8 mouse cellular contexts compared by ENCODE assay signal in genomic region chr17:30575121-30575904, GRCm38 (mm10). TPM values are rescaled to one million over a fixed set of nuclear protein-coding genes. Genes with fewer than 3 reads are reported as not detected.
DNase-seq lines count a peak whose midpoint lies in the region; ATAC-seq and TF ChIP-seq lines count a peak whose summit lies in the region.

No protein-coding gene starts in this region.

- peak overlapping the region; percentile 96 for H3K9ac ChIP-seq in CH12.LX (ENCODE audit: insufficient read depth, low read depth)
- peak overlapping the region; percentile 85 for H3K9ac ChIP-seq in heart, embryonic 14.5 days (ENCODE audit: low read length)

- intact Hi-C loops in heart, postnatal 14 days (cut with DNase I): loop anchor here (5.0 kb wide), 1 partner anchor 37 kb away; no protein-coding TSS in a partner anchor
- intact Hi-C loops in left cerebral cortex, postnatal 25 days (cut with DNase I): loop anchor here (2.0 kb wide), 1 partner anchor 107 kb away; no protein-coding TSS in a partner anchor

- no peak; the same call in 1 of the 2 replicates for ATAC-seq in heart, embryonic 14.5 days (ENCODE audit: insufficient number of reproducible peaks, insufficient read depth, low FRiP score, low read depth)

- DNase-seq in heart, adult 8-10 months (ENCODE audit: low spot score): peak; percentile 42
- no peak for DNase-seq in heart, postnatal 14 days
- DNase-seq in CH12.LX (ENCODE audit: extremely low read depth): peak; percentile 52
- DNase-seq in cerebellum, adult 9-11 months: peak; percentile 75
- DNase-seq in left cerebral cortex, postnatal 25 days (ENCODE audit: low spot score in 2 of 2): peak; percentile 62 to 69
- DNase-seq in naive thymus-derived CD4-positive, alpha-beta T cell, adult 2 months (ENCODE audit: low read depth): peak; percentile 66
- DNase-seq in ovary, postnatal 14 days (ENCODE audit: low spot score): no peak

- H3K4me3 ChIP-seq in CH12.LX (replicated peaks in 1 of 3; ENCODE audit: low read depth in 2 of 3, low read length in 2 of 3, poor library complexity in 1 of 3): peak overlapping the region; percentile 69 to 95 (median 73)
- peak overlapping the region; percentile 63 to 85 for H3K4me3 ChIP-seq in heart, embryonic 14.5 days (ENCODE audit: control insufficient read depth in 1 of 2, insufficient read depth in 1 of 2, low read depth in 1 of 2, low read length in 2 of 2)

- H3K4me1 ChIP-seq in CH12.LX (ENCODE audit: control insufficient read depth in 1 of 2, insufficient read depth in 2 of 2): peaks cover 4 to 25% of the 10 kb centered on the region in 2 experiments
- peaks cover 13 to 29% of the 10 kb centered on the region in 2 experiments; a peak in 3 of 4 replicates for H3K4me1 ChIP-seq in heart, embryonic 14.5 days (ENCODE audit: control insufficient read depth in 2 of 2, insufficient read depth in 2 of 2, low read length in 2 of 2)

- H3K4me2 ChIP-seq in CH12.LX (ENCODE audit: insufficient read depth, low read depth, poor library complexity, severe bottlenecking): peak overlapping the region; percentile 97
- peak overlapping the region; percentile 81 for H3K4me2 ChIP-seq in heart, embryonic 14.5 days (ENCODE audit: low read length)

- WGBS in heart, embryonic 14.5 days: 5% methylated on average over 35 of the region's 35 CpGs

- no peak for TF ChIP-seq CTCF in CH12.LX (conservative IDR thresholded peaks at IDR 0.05 in 1 of 2, IDR thresholded peaks at IDR 0.05 in 1 of 2; ENCODE audit: low read depth in 2 of 2, low read length in 2 of 2)

- in situ Hi-C loops in CH12.LX (cut with MboI; ENCODE audit: low pct_ligation_motif_present, low pct_unique_long_range_greater_than_20kb, low sequenced_read_pairs): no loop called here

- H3K79me2 ChIP-seq in CH12.LX (replicated peaks; ENCODE audit: control insufficient read depth, extremely low read depth, insufficient read depth, poor library complexity, severe bottlenecking): no peaks in the 10 kb centered on the region

- TF ChIP-seq RAD21 in CH12.LX (IDR thresholded peaks at IDR 0.05; ENCODE audit: low read depth, low read length): no peak

- no peak for TF ChIP-seq POLR2A in CH12.LX (IDR thresholded peaks at IDR 0.05; ENCODE audit: low read depth, low read length)

- no peaks in the 10 kb centered on the region for H3K9me3 ChIP-seq in CH12.LX (replicated peaks; ENCODE audit: low read length)
- no peaks in the 10 kb centered on the region for H3K9me3 ChIP-seq in heart, embryonic 14.5 days (ENCODE audit: control insufficient read depth, low read length)

- H3K27me3 ChIP-seq in CH12.LX (replicated peaks): no peaks in the 10 kb centered on the region
- H3K27me3 ChIP-seq in heart, embryonic 14.5 days (ENCODE audit: control insufficient read depth, insufficient read depth, low read length): no peaks in the 10 kb centered on the region

- no peak; the same call in 1 of the 2 replicates for TF ChIP-seq EP300 in CH12.LX (IDR thresholded peaks at IDR 0.05; ENCODE audit: low read length)

- peak overlapping the region; percentile 2; the same call in 1 of the 2 replicates for H3K27ac ChIP-seq in CH12.LX (ENCODE audit: insufficient read depth, low read depth)
- peak overlapping the region; percentile 6 to 92; a peak in 2 of 4 replicates for H3K27ac ChIP-seq in heart, embryonic 14.5 days (replicated peaks in 1 of 2; ENCODE audit: control insufficient read depth in 1 of 2, insufficient read depth in 1 of 2, low read depth in 2 of 2, low read length in 2 of 2)

- dilution Hi-C loops in CH12.LX (cut with MboI; ENCODE audit: extremely low pct_ligation_motif_present, extremely low pct_unique_long_range_greater_than_20kb, low sequenced_read_pairs): no loop called here

- peaks cover 0 to 11% of the 10 kb centered on the region in 2 experiments for H3K36me3 ChIP-seq in CH12.LX (replicated peaks in 1 of 2; ENCODE audit: control insufficient read depth in 1 of 2, insufficient read depth in 1 of 2, low read length in 1 of 2)
- H3K36me3 ChIP-seq in heart, embryonic 14.5 days (ENCODE audit: control insufficient read depth, insufficient read depth, low read length): no peaks in the 10 kb centered on the region

TF ChIP-seq in CH12.LX, 34 proteins besides CTCF, POLR2A, EP300 and RAD21:
- TF ChIP-seq MAX (IDR thresholded peaks at IDR 0.05; ENCODE audit: low read length): peak; percentile 78; the same call in 1 of the 2 replicates
- TF ChIP-seq CHD2 (IDR thresholded peaks at IDR 0.05; ENCODE audit: low read length): 0 out of 2 replicates have a peak, but pooled peaks have one; percentile 14
- TF ChIP-seq BHLHE40 (IDR thresholded peaks at IDR 0.05; ENCODE audit: low read depth, low read length): peak; percentile 89
- TF ChIP-seq MAZ (IDR thresholded peaks at IDR 0.05; ENCODE audit: low read depth, low read length): peak; percentile 83
- TF ChIP-seq E2F4 (IDR thresholded peaks at IDR 0.05; ENCODE audit: insufficient replicate concordance, low read depth, low read length): no peak
- no peak for TF ChIP-seq NRF1 (IDR thresholded peaks at IDR 0.05; ENCODE audit: low read depth, low read length)
- TF ChIP-seq MYC (IDR thresholded peaks at IDR 0.05; ENCODE audit: low read depth, low read length): peak; percentile 84
- TF ChIP-seq IRF4 (IDR thresholded peaks at IDR 0.05; ENCODE audit: low read depth, low read length): no peak
- TF ChIP-seq TCF12 (IDR thresholded peaks at IDR 0.05; ENCODE audit: low read depth, low read length): no peak
- TF ChIP-seq ZMIZ1 (IDR thresholded peaks at IDR 0.05; ENCODE audit: low read depth, low read length): no peak
- TF ChIP-seq JUND (conservative IDR thresholded peaks at IDR 0.05; ENCODE audit: low read depth, low read length): no peak
- no peak for TF ChIP-seq RCOR1 (conservative IDR thresholded peaks at IDR 0.05; ENCODE audit: low read depth, low read length)
- peak; percentile 75 for TF ChIP-seq MXI1 (IDR thresholded peaks at IDR 0.05; ENCODE audit: low read depth, low read length)
- TF ChIP-seq JUN (IDR thresholded peaks at IDR 0.05; ENCODE audit: insufficient read depth, low read depth, low read length): no peak
- no peak for TF ChIP-seq USF2 (conservative IDR thresholded peaks at IDR 0.05; ENCODE audit: low read depth, low read length)
- TF ChIP-seq ZNF384 (IDR thresholded peaks at IDR 0.05; ENCODE audit: low read depth, low read length): no peak
- no peak for TF ChIP-seq SMC3 (IDR thresholded peaks at IDR 0.05; ENCODE audit: low read depth, low read length)
- TF ChIP-seq ZKSCAN1 (IDR thresholded peaks at IDR 0.05; ENCODE audit: borderline replicate concordance, low read depth, low read length): no peak
- TF ChIP-seq NELFE (IDR thresholded peaks at IDR 0.05; ENCODE audit: low read depth, low read length): no peak; the same call in 1 of the 2 replicates
- peak; percentile 88 for TF ChIP-seq SIN3A (IDR thresholded peaks at IDR 0.05; ENCODE audit: low read length)
- peak; percentile 12; the same call in 1 of the 2 replicates for TF ChIP-seq USF1 (IDR thresholded peaks at IDR 0.05; ENCODE audit: low read depth, low read length)
- peak; percentile 50 for TF ChIP-seq ELF1 (IDR thresholded peaks at IDR 0.05; ENCODE audit: low read depth, low read length)
- no peak for TF ChIP-seq MAFK (IDR thresholded peaks at IDR 0.05; ENCODE audit: insufficient replicate concordance, low read length)

RNA-seq across cellular contexts. Expression of gene Btbd9, which starts 1.0 kb away (rescaled TPM):
- 10 to 100 TPM; 20.4 to 24.3 (median 22.5) TPM for total RNA-seq in heart, adult 8-10 months (2022)
- 10 to 100 TPM; 20.9 to 22.4 TPM for total RNA-seq in heart, postnatal 14 days (2021)
- 16.6 and 19.3 TPM in 2 replicates for total RNA-seq in CH12.LX (2012; rRNA removed)
- total RNA-seq in CH12.LX (2014; rRNA removed): 18.6 and 25.4 TPM in 2 replicates
- 20.0 and 22.3 TPM in 2 replicates for polyA plus RNA-seq in CH12.LX (2012; ENCODE audit: insufficient read length, low read depth)
- polyA plus RNA-seq in heart, embryonic 14.5 days (2014; fragmentation: Nextera tagmentation; extraction: Ambion mirVana): 39.4 and 40.9 TPM in 2 replicates
- total RNA-seq in left cerebral cortex, postnatal 25 days (2021): 100 to 1,000 TPM in 1 of 2 experiments, 10 to 100 TPM in 1; 95.6 to 106 TPM

RNA-seq across cellular contexts. Expression of gene Dnah8, which starts 48.8 kb away (rescaled TPM):
- 1 to 10 TPM in 2 of 4 experiments, under 1 TPM in 2; 0.62 to 1.7 (median 1.0) TPM for total RNA-seq in heart, adult 8-10 months (2022)
- 1 to 10 TPM; 1.5 to 1.6 TPM for total RNA-seq in heart, postnatal 14 days (2021)
- total RNA-seq in CH12.LX (2012; rRNA removed) (not detected in 2 replicates), CH12.LX (2014; rRNA removed) (0.09 and 0.43 TPM in 2 replicates)
- polyA plus RNA-seq in CH12.LX (2012; ENCODE audit: insufficient read length, low read depth): 0.55 and 0.99 TPM in 2 replicates
- 2.4 TPM in 2 replicates for polyA plus RNA-seq in heart, embryonic 14.5 days (2014; fragmentation: Nextera tagmentation; extraction: Ambion mirVana)
- total RNA-seq in left cerebral cortex, postnatal 25 days (2021): under 1 TPM; 0.73 to 0.89 TPM

RNA-seq across cellular contexts. Expression of gene Glo1, which starts 51.4 kb away (rescaled TPM):
- 100 to 1,000 TPM; 157 to 166 (median 162) TPM for total RNA-seq in heart, adult 8-10 months (2022)
- 100 to 1,000 TPM; 139 to 140 TPM for total RNA-seq in heart, postnatal 14 days (2021)
- total RNA-seq in CH12.LX (2012; rRNA removed) (143 and 155 TPM in 2 replicates), CH12.LX (2014; rRNA removed) (283 and 307 TPM in 2 replicates)
- polyA plus RNA-seq in CH12.LX (2012; ENCODE audit: insufficient read length, low read depth): 170 and 194 TPM in 2 replicates
- 222 and 225 TPM in 2 replicates for polyA plus RNA-seq in heart, embryonic 14.5 days (2014; fragmentation: Nextera tagmentation; extraction: Ambion mirVana)
- total RNA-seq in left cerebral cortex, postnatal 25 days (2021): 100 to 1,000 TPM; 136 to 143 TPM

Comparison
In these comparisons a context has a peak if more than half of its experiments do, and no peak if none do; other contexts are left out.
1. DNase-seq: peak in heart, adult 8-10 months (single experiment), CH12.LX (single experiment), cerebellum, adult 9-11 months (single experiment), left cerebral cortex, postnatal 25 days (2 of 2) and naive thymus-derived CD4-positive, alpha-beta T cell, adult 2 months (single experiment); none in heart, postnatal 14 days (0 of 2) and ovary, postnatal 14 days (single experiment).